Mouse (Mus musculus): ENCODE measurements around the gene Park7.
"Not testable (repeated sequence)": the region's sequence is repeated elsewhere in the genome, so short reads cannot be mapped to it uniquely, and the experiment has no call there.

Gene Park7

GRCm38 (mm10) chr4:150913743-150914142 is 494 bp downstream of the Park7 start:
- no peak for DNase-seq (ENCODE audit: low spot score in 2 of 2)

- no peak for DNase-seq (ENCODE audit: low spot score in 2 of 2)
Observed at GRCm38 (mm10) chr4:150910164-150910951, 3.9 kb downstream of the Park7 start.

- peak; percentile 99 for DNase-seq (ENCODE audit: low spot score in 2 of 2)
Observed at GRCm38 (mm10) chr4:150909451-150910156, 4.6 kb downstream of the Park7 start.

GRCm38 (mm10) chr4:150908512-150908911 is 5.7 kb downstream of the Park7 start:
- not testable (repeated sequence) for DNase-seq (ENCODE audit: low spot score in 2 of 2)

GRCm38 (mm10) chr4:150907099-150907498 is 7.1 kb downstream of the Park7 start:
- no peak for DNase-seq (ENCODE audit: low spot score in 2 of 2)

- DNase-seq (ENCODE audit: low spot score in 2 of 2), result no peak
Observed at GRCm38 (mm10) chr4:150903091-150903742, 11.0 kb downstream of the Park7 start.

- DNase-seq (ENCODE audit: low spot score in 2 of 2), result no peak
Observed at GRCm38 (mm10) chr4:150902062-150902461, 12.2 kb downstream of the Park7 start.

GRCm38 (mm10) chr4:150901651-150902050 is 12.6 kb downstream of the Park7 start:
- DNase-seq (ENCODE audit: low spot score in 2 of 2), result peak; percentile 51 to 59

- no peak for DNase-seq (ENCODE audit: low spot score in 2 of 2)
Observed at GRCm38 (mm10) chr4:150900486-150900885, 13.8 kb downstream of the Park7 start.

- DNase-seq (ENCODE audit: low spot score in 2 of 2), result peak; percentile 55 to 61
Observed at GRCm38 (mm10) chr4:150898716-150899365, 15.4 kb downstream of the Park7 start.

GRCm38 (mm10) chr4:150896896-150897624 is 17.2 kb downstream of the Park7 start:
- no peak for DNase-seq (ENCODE audit: low spot score in 2 of 2)

GRCm38 (mm10) chr4:150894718-150895501 is 19.3 kb downstream of the Park7 start:
- no peak for DNase-seq (ENCODE audit: low spot score in 2 of 2)

GRCm38 (mm10) chr4:150891308-150891707 is 22.9 kb downstream of the Park7 start:
- no peak for DNase-seq (ENCODE audit: low spot score in 2 of 2)

- no peak for DNase-seq (ENCODE audit: low spot score in 2 of 2)
Observed at GRCm38 (mm10) chr4:150889955-150890315, 24.3 kb downstream of the Park7 start.

- DNase-seq (ENCODE audit: low spot score in 2 of 2), result no peak
Observed at GRCm38 (mm10) chr4:150889273-150889954, 24.8 kb downstream of the Park7 start.

- DNase-seq (ENCODE audit: low spot score in 2 of 2), result no peak
Observed at GRCm38 (mm10) chr4:150888492-150888891, 25.7 kb downstream of the Park7 start.

- DNase-seq (ENCODE audit: low spot score in 2 of 2), result no peak
Observed at GRCm38 (mm10) chr4:150887903-150888302, 26.3 kb downstream of the Park7 start.

GRCm38 (mm10) chr4:150882632-150883031 is 31.6 kb downstream of the Park7 start:
- no peak for DNase-seq (ENCODE audit: low spot score in 2 of 2)

GRCm38 (mm10) chr4:150880364-150880763 is 33.9 kb downstream of the Park7 start:
- DNase-seq (ENCODE audit: low spot score in 2 of 2), result no peak

GRCm38 (mm10) chr4:150879631-150880030 is 34.6 kb downstream of the Park7 start:
- DNase-seq (ENCODE audit: low spot score in 2 of 2), result no peak
